Mouse (Mus musculus) hindbrain, embryonic 12.5 days (tissue): ENCODE data around the gene Zbtb20. TPM values are rescaled to one million over a fixed set of nuclear protein-coding genes. Genes with fewer than 3 reads are reported as not detected.

ENCODE experiments used
- ATAC-seq: fragments of 200-750 bp; cut with Nextera tagmentation; 2 replicates; pipeline ENCODE4 v1.8.0; 2017; ENCODE audit warnings: moderate TSS enrichment; ENCODE audit not compliant: low FRiP score
- H3K27ac ChIP-seq: fragments of 300-500 bp; sonication (generic); 2 replicates; pipeline ENCODE4 v1.5.1; 2016; ENCODE audit warnings: mild to moderate bottlenecking
- H3K27me3 ChIP-seq: fragments of 300-500 bp; sonication (generic); 2 replicates; pipeline ENCODE4 v1.6.1; 2016; ENCODE audit warnings: mild to moderate bottlenecking
- H3K36me3 ChIP-seq: fragments of 300-500 bp; sonication (generic); 2 replicates; pipeline ENCODE4 v1.6.1; 2016; ENCODE audit warnings: mild to moderate bottlenecking
- H3K4me1 ChIP-seq: fragments of 300-500 bp; sonication (generic); 2 replicates; pipeline ENCODE4 v1.6.1; 2016
- H3K4me2 ChIP-seq: fragments of 300-500 bp; sonication (generic); replicated peaks from 2 replicates; pipeline ENCODE4 v1.6.1; 2016; ENCODE audit warnings: mild to moderate bottlenecking
- H3K4me3 ChIP-seq: fragments of 300-500 bp; sonication (generic); 2 replicates; pipeline ENCODE4 v1.5.1; 2016; ENCODE audit warnings: mild to moderate bottlenecking
- H3K9ac ChIP-seq: fragments of 300-500 bp; sonication (generic); 2 replicates; pipeline ENCODE4 v1.6.1; 2016; ENCODE audit warnings: mild to moderate bottlenecking, moderate library complexity
- H3K9me3 ChIP-seq: fragments of 300-500 bp; sonication (generic); replicated peaks from 2 replicates; pipeline ENCODE4 v1.6.1; 2016; ENCODE audit warnings: mild to moderate bottlenecking
- WGBS: fragments of 180-500 bp; shearing (Covaris S2); methylation state at CpG from one replicate; pipeline ENCODE4 v1.1.7; 2016; 5-methylcytosine and 5-hydroxymethylcytosine counted together
- polyA plus RNA-seq: library from polyadenylated mRNA; unstranded; fragments of >200 nt; fragmentation: Nextera tagmentation; extraction: Ambion mirVana; gene quantifications from 2 replicates; pipeline ENCODE4 v1.2.1, GENCODE M21; 2016

Gene Zbtb20
- polyA plus RNA-seq, 1 experiment from 2014 or later: 64.6 TPM

- H3K4me1 ChIP-seq: no peaks in the 10 kb centered on the region
- H3K4me3 ChIP-seq: no peak overlapping the region
- no peak for ATAC-seq
- H3K27me3 ChIP-seq: no peaks in the 10 kb centered on the region
- H3K9ac ChIP-seq: no peak overlapping the region
- no peaks in the 10 kb centered on the region for H3K36me3 ChIP-seq
- 67% methylated on average over 1 of the region's 1 CpGs for WGBS
- H3K27ac ChIP-seq: no peak overlapping the region
- no peak overlapping the region for H3K4me2 ChIP-seq
- no peaks in the 10 kb centered on the region for H3K9me3 ChIP-seq
Observed at GRCm38 (mm10) chr16:43172912-43173311, 297.2 kb downstream of the Zbtb20 start.

DNA sequence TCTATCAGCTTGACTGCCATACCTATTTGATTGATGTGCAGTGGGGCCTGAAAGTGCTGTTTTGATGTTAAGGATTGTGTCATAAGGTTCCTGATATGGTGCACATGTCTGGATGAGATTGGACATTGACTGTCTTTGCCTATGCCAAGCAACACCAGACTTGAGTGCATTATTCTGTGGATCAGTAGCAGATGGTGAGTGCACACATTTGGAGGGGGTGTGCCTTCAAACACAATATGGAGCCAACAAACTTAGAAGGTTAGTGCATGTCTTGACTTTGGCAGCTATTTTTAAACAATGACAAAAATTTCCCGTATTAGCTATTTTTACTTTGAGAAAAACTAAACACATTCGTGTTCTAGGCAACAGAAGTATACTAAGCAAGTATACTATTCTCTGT is 299.1 kb downstream of the Zbtb20 start:
- WGBS: 95% methylated on average over 2 of the region's 2 CpGs

DNA sequence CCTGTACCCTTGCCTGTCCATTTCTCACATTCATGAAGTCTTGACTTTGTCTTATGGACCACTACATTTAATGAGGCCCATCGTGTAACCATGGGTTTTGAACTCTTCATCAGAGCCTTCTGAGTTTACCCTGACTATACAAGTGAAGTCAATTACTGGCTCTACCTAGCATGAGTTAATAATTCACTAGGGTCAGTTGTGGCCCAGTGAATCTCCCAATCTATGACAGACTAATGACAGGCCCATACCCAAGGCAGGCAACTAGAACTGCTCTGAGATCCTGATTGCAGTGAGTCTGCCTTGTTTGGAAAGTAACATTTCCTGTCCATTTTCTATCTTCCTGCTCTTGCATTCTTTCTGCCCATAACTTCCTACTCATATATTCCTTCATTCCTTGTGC is 305.4 kb downstream of the Zbtb20 start:
- Histone ChIP-seq H3K9ac (no peak overlapping the region), H3K4me2 (no peak overlapping the region), H3K36me3 (no peaks in the 10 kb centered on the region), H3K27me3 (no peaks in the 10 kb centered on the region), H3K4me3 (no peak overlapping the region), H3K27ac (no peak overlapping the region), H3K9me3 (no peaks in the 10 kb centered on the region), H3K4me1 (no peaks in the 10 kb centered on the region)
- no peak for ATAC-seq
- 88% methylated on average over 1 of the region's 1 CpGs for WGBS

More for the DNA sequence above, 299.1 kb downstream of the Zbtb20 start:
- no peak overlapping the region for H3K4me2 ChIP-seq
- H3K4me1 ChIP-seq: no peaks in the 10 kb centered on the region
- H3K9ac ChIP-seq: no peak overlapping the region
- H3K36me3 ChIP-seq: no peaks in the 10 kb centered on the region
- H3K27me3 ChIP-seq: no peaks in the 10 kb centered on the region
- no peaks in the 10 kb centered on the region for H3K9me3 ChIP-seq
- H3K4me3 ChIP-seq: no peak overlapping the region
- no peak overlapping the region for H3K27ac ChIP-seq
- no peak for ATAC-seq

DNA sequence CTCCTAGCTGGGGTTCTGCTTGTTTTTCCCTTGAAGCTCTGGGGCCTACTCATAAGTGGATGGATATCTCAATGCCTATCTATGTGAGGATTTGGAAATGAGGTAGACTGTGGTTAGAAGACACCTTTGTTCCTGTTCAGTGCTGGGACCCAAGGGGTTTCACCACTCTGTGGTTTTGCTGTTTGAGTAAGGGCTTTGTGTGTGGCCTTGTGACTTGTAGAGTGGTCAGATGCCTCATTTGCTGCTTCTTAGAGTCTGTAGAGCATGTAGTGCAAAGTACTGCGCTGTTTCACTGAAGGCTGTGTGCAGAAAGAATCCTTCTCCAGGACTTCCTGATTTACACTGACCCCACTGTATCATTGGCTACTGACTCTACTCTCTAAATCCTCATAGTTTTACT is 314.7 kb downstream of the Zbtb20 start:
- no peak overlapping the region for H3K4me3 ChIP-seq
- H3K27me3 ChIP-seq: no peaks in the 10 kb centered on the region
- no peaks in the 10 kb centered on the region for H3K9me3 ChIP-seq
- no peak overlapping the region for H3K27ac ChIP-seq
- no peaks in the 10 kb centered on the region for H3K4me1 ChIP-seq
- no peak for ATAC-seq
- no peak overlapping the region for H3K4me2 ChIP-seq
- no peaks in the 10 kb centered on the region for H3K36me3 ChIP-seq
- WGBS: 100% methylated on average over 1 of the region's 1 CpGs
- no peak overlapping the region for H3K9ac ChIP-seq

DNA sequence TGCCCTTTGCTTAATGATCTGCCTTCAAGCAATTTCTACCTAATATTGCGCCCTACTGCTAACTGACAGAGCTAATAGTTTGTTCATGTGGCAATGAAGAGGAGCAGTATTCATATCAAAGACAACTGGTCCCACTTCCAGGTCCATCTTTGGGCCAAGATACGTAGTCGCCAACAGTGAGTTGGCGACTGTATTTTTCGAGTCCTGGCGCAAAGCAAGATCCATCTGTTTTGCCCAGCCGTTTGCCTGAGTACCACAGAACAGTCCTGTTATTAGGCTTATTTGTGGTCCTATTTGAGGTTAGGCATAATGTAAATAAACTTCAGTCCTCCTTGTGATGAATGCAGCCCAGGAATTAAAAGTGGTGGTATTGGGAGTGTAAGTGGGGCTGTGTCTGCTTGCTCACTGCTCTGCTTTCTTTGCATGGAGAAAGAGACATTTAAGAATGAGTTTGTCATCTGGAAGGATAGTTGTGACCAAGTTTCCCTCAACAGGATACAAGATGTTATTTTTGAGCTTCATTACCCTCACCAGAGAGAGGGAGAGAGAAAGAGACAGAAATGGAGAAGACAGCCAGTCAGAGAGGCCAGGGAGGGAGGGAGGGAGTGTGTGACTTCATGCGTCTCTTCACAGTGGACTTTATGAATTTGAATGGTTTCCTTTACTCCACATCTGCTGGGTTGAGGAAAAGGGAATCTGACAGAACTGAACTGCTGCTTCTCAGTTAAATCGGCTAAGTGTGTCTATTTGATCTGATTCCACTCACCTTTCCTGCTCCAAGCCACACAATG is 315.6 kb downstream of the Zbtb20 start:
- no peak for ATAC-seq
- WGBS: 89% methylated on average over 9 of the region's 9 CpGs

GRCm38 (mm10) chr16:43193631-43194239 is 318.1 kb downstream of the Zbtb20 start:
- WGBS: 70% methylated on average over 6 of the region's 6 CpGs

More for the DNA sequence above, 315.6 kb downstream of the Zbtb20 start:
- Histone ChIP-seq H3K27ac (no peak overlapping the region), H3K36me3 (no peaks in the 10 kb centered on the region), H3K9me3 (no peaks in the 10 kb centered on the region), H3K4me3 (no peak overlapping the region), H3K4me2 (no peak overlapping the region), H3K9ac (no peak overlapping the region), H3K4me1 (no peaks in the 10 kb centered on the region), H3K27me3 (no peaks in the 10 kb centered on the region)

DNA sequence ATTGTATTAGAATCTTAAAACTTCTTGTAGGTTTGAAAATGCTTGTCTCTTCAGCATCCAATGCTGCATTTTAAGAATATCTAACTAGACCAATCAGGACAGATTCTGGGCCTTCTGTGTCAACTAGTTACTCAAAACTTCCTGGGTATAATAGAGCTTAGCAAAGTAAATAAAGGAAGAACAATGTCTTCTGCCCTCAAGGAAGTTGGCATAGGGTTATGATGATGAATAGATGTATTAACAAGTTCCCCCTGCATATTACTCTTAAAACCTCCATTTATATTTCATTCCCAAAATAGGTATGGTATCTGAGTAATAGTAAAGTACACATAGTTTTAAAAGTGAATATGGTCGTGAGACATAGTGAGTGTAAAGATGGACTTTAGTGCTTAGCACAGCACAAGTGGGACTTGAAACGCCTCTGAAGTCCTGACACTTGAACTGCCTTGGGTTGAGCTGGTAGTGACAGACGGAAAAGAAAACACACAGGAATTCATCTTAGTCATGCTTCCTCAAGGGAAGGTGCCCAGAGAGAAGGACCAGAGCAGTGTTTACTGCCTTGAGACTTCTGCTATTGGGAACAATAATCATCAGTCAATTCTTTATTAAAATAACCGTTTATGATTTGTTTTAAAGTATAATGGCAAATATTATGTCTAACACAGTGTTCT is 341.8 kb downstream of the Zbtb20 start:
- WGBS: 74% methylated on average over 4 of the region's 4 CpGs
- H3K4me3 ChIP-seq: no peak overlapping the region
- no peaks in the 10 kb centered on the region for H3K36me3 ChIP-seq
- no peaks in the 10 kb centered on the region for H3K9me3 ChIP-seq
- H3K9ac ChIP-seq: no peak overlapping the region
- no peak overlapping the region for H3K4me2 ChIP-seq
- H3K4me1 ChIP-seq: no peaks in the 10 kb centered on the region
- H3K27me3 ChIP-seq: no peaks in the 10 kb centered on the region
- no peak overlapping the region for H3K27ac ChIP-seq
- ATAC-seq: no peak

More at GRCm38 (mm10) chr16:43193631-43194239, 318.1 kb downstream of the Zbtb20 start:
- no peak for ATAC-seq
- Histone ChIP-seq H3K36me3 (no peaks in the 10 kb centered on the region), H3K4me2 (no peak overlapping the region), H3K4me3 (no peak overlapping the region), H3K9ac (no peak overlapping the region), H3K27me3 (no peaks in the 10 kb centered on the region), H3K27ac (no peak overlapping the region), H3K4me1 (no peaks in the 10 kb centered on the region), H3K9me3 (no peaks in the 10 kb centered on the region)

DNA sequence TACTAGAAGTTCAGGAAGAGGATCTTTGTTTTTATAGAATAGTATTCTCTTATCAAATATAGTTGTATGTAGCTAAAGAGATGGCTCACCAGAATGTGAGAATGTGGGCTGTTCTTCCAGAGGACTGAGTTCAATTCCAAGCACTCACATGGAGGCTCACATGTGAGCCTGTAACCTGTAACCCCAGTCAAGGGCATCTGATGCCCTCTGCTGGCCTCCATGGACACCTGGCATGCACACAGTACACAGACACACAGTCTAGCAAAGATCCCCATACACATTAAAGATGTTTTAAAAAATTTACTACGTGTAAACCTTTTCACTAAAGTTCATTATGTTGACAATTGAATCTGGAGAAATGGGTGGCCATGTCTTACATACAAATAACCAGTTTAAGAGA is 343.7 kb downstream of the Zbtb20 start:
- Histone ChIP-seq H3K9me3 (no peaks in the 10 kb centered on the region), H3K27ac (no peak overlapping the region), H3K27me3 (no peaks in the 10 kb centered on the region), H3K4me3 (no peak overlapping the region), H3K4me2 (no peak overlapping the region), H3K36me3 (no peaks in the 10 kb centered on the region), H3K4me1 (no peaks in the 10 kb centered on the region), H3K9ac (no peak overlapping the region)
- ATAC-seq: no peak
- 86% methylated on average over 1 of the region's 1 CpGs for WGBS

GRCm38 (mm10) chr16:43221313-43221712 is 345.6 kb downstream of the Zbtb20 start:
- H3K9ac ChIP-seq: no peak overlapping the region
- ATAC-seq: no peak

DNA sequence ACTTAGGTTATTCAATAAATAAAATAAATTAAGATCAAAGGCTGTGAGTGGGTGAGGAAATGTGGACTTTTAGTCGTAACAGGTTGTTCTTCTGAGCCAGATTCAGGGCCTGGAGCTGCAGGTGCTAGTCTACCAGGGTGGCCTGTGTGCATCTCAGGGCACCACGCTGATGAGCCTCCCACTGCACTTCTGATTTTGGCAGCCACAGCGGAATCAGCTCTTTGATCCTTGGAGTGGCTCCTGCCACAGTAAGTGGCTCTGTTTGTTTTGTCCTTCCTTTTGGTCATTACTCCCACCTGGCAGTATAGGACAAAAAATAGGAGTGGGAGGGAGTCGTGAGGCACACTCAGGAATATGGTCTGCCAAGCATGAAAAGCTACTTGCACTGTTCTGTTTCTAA is 354.6 kb downstream of the Zbtb20 start:
- no peak for ATAC-seq
- 55% methylated on average over 4 of the region's 4 CpGs for WGBS

More at GRCm38 (mm10) chr16:43221313-43221712, 345.6 kb downstream of the Zbtb20 start:
- Histone ChIP-seq H3K27ac (no peak overlapping the region), H3K36me3 (no peaks in the 10 kb centered on the region), H3K4me3 (no peak overlapping the region), H3K9me3 (no peaks in the 10 kb centered on the region), H3K27me3 (no peaks in the 10 kb centered on the region), H3K4me2 (no peak overlapping the region), H3K4me1 (no peaks in the 10 kb centered on the region)
- 57% methylated on average over 4 of the region's 4 CpGs for WGBS

DNA sequence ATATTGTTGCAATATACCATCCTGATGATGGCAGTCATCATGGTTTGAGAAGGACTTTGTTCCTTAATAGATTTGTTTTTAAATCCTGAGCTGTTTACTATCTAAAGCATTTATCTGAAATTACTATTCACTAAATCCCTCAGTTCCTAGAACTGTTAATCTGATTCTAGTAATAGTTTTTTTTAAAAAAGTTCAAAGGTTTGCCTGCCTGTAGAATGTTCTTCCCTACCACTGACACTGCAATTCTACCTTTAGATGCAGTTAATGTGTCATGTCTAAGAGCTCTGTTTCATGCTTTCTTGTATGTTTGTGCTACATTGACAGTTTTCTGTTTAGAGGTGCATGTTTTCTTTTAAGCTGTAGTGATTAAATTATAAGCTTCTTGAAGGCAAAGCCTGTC is 358.6 kb downstream of the Zbtb20 start:
- no peaks in the 10 kb centered on the region for H3K36me3 ChIP-seq
- ATAC-seq: no peak
- H3K4me3 ChIP-seq: no peak overlapping the region
- no peak overlapping the region for H3K27ac ChIP-seq
- no peaks in the 10 kb centered on the region for H3K4me1 ChIP-seq
- no peak overlapping the region for H3K9ac ChIP-seq
- no peaks in the 10 kb centered on the region for H3K9me3 ChIP-seq
- no peak overlapping the region for H3K4me2 ChIP-seq
- no peaks in the 10 kb centered on the region for H3K27me3 ChIP-seq

More for the DNA sequence above, 354.6 kb downstream of the Zbtb20 start:
- no peaks in the 10 kb centered on the region for H3K36me3 ChIP-seq
- no peaks in the 10 kb centered on the region for H3K27me3 ChIP-seq
- no peaks in the 10 kb centered on the region for H3K4me1 ChIP-seq
- H3K9me3 ChIP-seq: no peaks in the 10 kb centered on the region
- H3K4me2 ChIP-seq: no peak overlapping the region
- no peak overlapping the region for H3K27ac ChIP-seq
- no peak overlapping the region for H3K4me3 ChIP-seq
- H3K9ac ChIP-seq: no peak overlapping the region

- no peaks in the 10 kb centered on the region for H3K27me3 ChIP-seq
- H3K4me1 ChIP-seq: no peaks in the 10 kb centered on the region
- H3K9ac ChIP-seq: no peak overlapping the region
- ATAC-seq: no peak
- H3K9me3 ChIP-seq: no peaks in the 10 kb centered on the region
- no peak overlapping the region for H3K27ac ChIP-seq
- H3K36me3 ChIP-seq: no peaks in the 10 kb centered on the region
- 72% methylated on average over 7 of the region's 7 CpGs for WGBS
- no peak overlapping the region for H3K4me2 ChIP-seq
- no peak overlapping the region for H3K4me3 ChIP-seq
Observed at GRCm38 (mm10) chr16:43235317-43235716, 359.6 kb downstream of the Zbtb20 start.
